Mouse (Mus musculus) small intestine, adult 2 months (tissue): ENCODE data around the gene Ssbp2. TPM values are rescaled to one million over a fixed set of nuclear protein-coding genes. Genes with fewer than 3 reads are reported as not detected.

Source experiments
- H3K27ac ChIP-seq: fragments of 200-500 bp; 2 replicates; pipeline ENCODE4 v1.5.1; 2012; ENCODE audit warnings: low read depth, low read length, control low read depth, inconsistent platforms; ENCODE audit not compliant: insufficient read depth
- H3K27me3 ChIP-seq: fragments of 200-500 bp; 2 replicates; pipeline ENCODE4 v1.6.1; 2012; ENCODE audit warnings: mild to moderate bottlenecking, moderate library complexity, low read length, inconsistent platforms; ENCODE audit not compliant: control insufficient read depth, insufficient read depth
- H3K36me3 ChIP-seq: fragments of 200-500 bp; 2 replicates; pipeline ENCODE4 v1.6.1; 2012; ENCODE audit warnings: mild to moderate bottlenecking, low read length, control low read depth, inconsistent platforms; ENCODE audit not compliant: control insufficient read depth, insufficient read depth
- H3K4me1 ChIP-seq: fragments of 200-500 bp; 2 replicates; pipeline ENCODE4 v1.6.1; 2012; ENCODE audit warnings: low read length, inconsistent platforms, mixed read lengths; ENCODE audit not compliant: control insufficient read depth, insufficient read depth, insufficient read length
- H3K4me3 ChIP-seq: fragments of 200-500 bp; 2 replicates; pipeline ENCODE4 v1.5.1; 2012; ENCODE audit warnings: low read depth, mild to moderate bottlenecking, control low read depth, inconsistent platforms, low read length, moderate library complexity
- CTCF ChIP-seq: fragments of 200-500 bp; IDR thresholded peaks from 2 replicates; pipeline ENCODE4 v1.5.1; 2012; ENCODE audit warnings: low read depth, mild to moderate bottlenecking, control low read depth, inconsistent platforms, low read length, moderate library complexity, mixed read lengths; ENCODE audit not compliant: insufficient replicate concordance, insufficient read length; ENCODE audit errors: extremely low read depth
- POLR2A ChIP-seq: fragments of 200-500 bp; IDR thresholded peaks from 2 replicates; pipeline ENCODE4 v1.6.1; 2012; ENCODE audit warnings: low read depth, mild to moderate bottlenecking, control low read depth, inconsistent platforms, low read length, moderate library complexity
- WGBS: fragments of 180-500 bp; shearing (Covaris S2); methylation state at CpG from one replicate; pipeline ENCODE4 v1.1.7; 2018; 5-methylcytosine and 5-hydroxymethylcytosine counted together
- polyA plus RNA-seq: library from polyadenylated mRNA; depleted of rRNA; stranded (reverse); fragments of >200 nt; gene quantifications from 2 replicates; pipeline ENCODE4 v1.2.3, GENCODE M21; 2012

Ssbp2 gene
- polyA plus RNA-seq, 1 experiment: 4.2 TPM

DNA sequence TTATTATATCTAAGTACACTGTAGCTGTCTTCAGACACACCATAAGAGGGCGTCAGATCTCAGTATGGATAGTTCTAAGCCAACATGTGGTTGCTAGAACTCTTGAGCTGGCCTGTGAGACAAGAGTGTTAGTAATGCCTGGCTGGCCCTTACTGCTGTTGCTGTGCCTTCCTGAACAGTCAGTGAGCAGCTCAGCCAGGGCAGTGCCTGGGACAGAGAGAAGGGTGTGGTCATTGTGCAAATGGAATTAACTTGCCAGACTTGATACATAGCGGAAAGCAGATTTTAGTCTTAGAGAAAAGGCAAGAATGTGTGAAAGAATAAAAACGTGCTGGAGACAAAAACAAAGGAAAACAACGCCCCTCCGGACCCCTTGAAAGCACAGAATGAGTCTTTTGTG, 83.5 kb downstream of the Ssbp2 start:
- H3K27me3 ChIP-seq: no peaks in the 10 kb centered on the region
- WGBS: 71% methylated on average over 5 of the region's 5 CpGs

DNA sequence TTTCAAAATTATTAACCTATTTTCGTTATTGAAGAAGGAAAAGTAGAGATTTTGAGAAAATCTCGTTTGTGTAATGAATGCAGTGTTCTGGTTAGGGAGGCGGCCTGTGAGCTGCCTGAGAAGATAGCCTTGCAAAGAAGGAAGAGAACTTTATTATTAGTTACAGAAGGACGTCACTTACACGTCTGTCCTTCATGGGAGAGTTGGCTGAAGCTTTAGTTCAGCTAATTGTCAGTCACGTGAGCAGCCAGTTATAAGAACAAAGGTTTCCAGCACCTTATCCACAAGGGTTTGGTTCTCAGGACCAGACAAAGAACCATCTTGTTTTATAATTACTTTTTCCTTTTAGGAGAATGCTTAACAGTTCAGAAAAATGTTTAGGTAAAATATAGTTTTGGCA, 104.0 kb downstream of the Ssbp2 start:
- H3K36me3 ChIP-seq: no peaks in the 10 kb centered on the region
- H3K27ac ChIP-seq: no peak overlapping the region
- no peaks in the 10 kb centered on the region for H3K4me1 ChIP-seq
- no peaks in the 10 kb centered on the region; the same call in 1 of the 2 replicates for H3K27me3 ChIP-seq
- H3K4me3 ChIP-seq: no peak overlapping the region
- 37% methylated on average over 6 of the region's 6 CpGs for WGBS
- TF ChIP-seq CTCF (no peak), POLR2A (no peak)

More for the DNA sequence above, 83.5 kb downstream of the Ssbp2 start:
- H3K36me3 ChIP-seq: no peaks in the 10 kb centered on the region
- H3K4me3 ChIP-seq: no peak overlapping the region
- no peak overlapping the region for H3K27ac ChIP-seq
- H3K4me1 ChIP-seq: no peaks in the 10 kb centered on the region
- TF ChIP-seq CTCF (no peak), POLR2A (no peak)

GRCm38 (mm10) chr13:91564755-91565154, 104.7 kb downstream of the Ssbp2 start:
- WGBS: 86% methylated on average over 6 of the region's 6 CpGs
- no peaks in the 10 kb centered on the region for H3K36me3 ChIP-seq
- no peaks in the 10 kb centered on the region for H3K4me1 ChIP-seq
- no peak overlapping the region for H3K4me3 ChIP-seq
- no peaks in the 10 kb centered on the region; the same call in 1 of the 2 replicates for H3K27me3 ChIP-seq
- no peak overlapping the region for H3K27ac ChIP-seq
- TF ChIP-seq POLR2A: no peak
- TF ChIP-seq CTCF: no peak

DNA sequence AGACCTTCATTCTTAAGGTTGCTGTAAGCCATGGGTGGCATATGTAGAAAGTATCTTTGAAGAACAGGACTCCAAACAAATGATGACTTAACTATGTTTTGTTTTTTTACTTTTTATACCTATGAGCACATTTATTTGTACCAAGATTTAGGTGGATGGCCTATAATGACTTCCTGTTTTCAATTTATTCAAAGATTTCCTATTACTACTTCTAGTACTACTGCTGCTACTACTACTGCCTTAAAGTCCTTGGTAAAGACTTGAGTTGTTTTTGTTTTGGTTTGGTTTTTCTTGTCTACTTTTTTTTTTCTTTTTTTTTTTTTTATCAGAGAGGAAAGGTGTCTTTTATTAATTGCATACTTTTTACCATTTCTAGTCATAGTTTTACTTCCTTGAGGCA, 121.4 kb downstream of the Ssbp2 start:
- H3K4me3 ChIP-seq: no peak overlapping the region
- no peak overlapping the region for H3K27ac ChIP-seq
- no peaks in the 10 kb centered on the region for H3K36me3 ChIP-seq
- H3K4me1 ChIP-seq: no peaks in the 10 kb centered on the region
- TF ChIP-seq CTCF (no peak), POLR2A (no peak)
- no peaks in the 10 kb centered on the region for H3K27me3 ChIP-seq

DNA sequence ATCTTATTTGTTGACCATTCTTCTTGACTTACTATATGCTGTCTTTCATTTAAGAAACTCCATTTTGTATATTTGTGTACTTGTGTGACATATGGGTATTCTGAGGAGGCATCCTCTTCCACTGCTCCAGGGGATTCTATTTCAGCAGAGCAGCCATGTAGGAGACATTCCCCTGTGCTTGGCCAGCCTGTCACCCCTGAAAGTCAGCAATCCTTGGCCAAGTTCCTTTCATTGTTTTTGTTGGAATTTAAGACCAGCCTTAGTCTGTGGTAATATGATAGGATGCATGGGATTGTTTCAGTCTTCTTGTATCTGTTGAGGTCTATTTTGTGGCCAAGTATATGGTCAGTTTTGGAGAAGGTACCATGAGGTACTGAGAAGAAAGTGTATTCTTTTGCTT, 122.1 kb downstream of the Ssbp2 start:
- TF ChIP-seq POLR2A (no peak), CTCF (no peak)
- Histone ChIP-seq H3K27me3 (no peaks in the 10 kb centered on the region), H3K36me3 (no peaks in the 10 kb centered on the region), H3K4me1 (no peaks in the 10 kb centered on the region), H3K27ac (no peak overlapping the region), H3K4me3 (no peak overlapping the region)

- 59% methylated on average over 5 of the region's 5 CpGs for WGBS
- TF ChIP-seq POLR2A: no peak
- peak; percentile 11; the same call in 1 of the 2 replicates for TF ChIP-seq CTCF
- Histone ChIP-seq H3K4me3 (no peak overlapping the region), H3K36me3 (no peaks in the 10 kb centered on the region), H3K4me1 (no peaks in the 10 kb centered on the region), H3K27me3 (no peaks in the 10 kb centered on the region), H3K27ac (no peak overlapping the region)
Observed at GRCm38 (mm10) chr13:91586368-91586767, 126.3 kb downstream of the Ssbp2 start.

DNA sequence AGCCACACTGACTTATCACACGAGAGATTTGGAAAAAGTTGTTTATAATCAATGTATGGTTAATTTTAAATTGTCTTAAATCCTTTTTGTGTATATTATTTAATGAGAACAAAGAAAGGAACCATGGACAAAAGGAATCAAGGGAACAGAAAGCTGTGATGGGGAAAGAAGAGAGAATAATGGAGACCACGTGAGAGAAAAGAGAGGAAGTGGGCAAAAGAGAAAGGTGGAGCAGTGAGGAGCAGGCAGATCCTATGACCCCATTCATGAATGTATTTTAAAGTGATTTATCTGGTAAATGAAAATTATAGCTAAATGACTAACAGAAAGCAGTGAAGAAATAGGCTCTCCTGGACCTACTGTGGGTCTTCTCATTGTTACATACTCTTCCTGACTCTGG, 128.4 kb downstream of the Ssbp2 start:
- Histone ChIP-seq H3K36me3 (no peaks in the 10 kb centered on the region), H3K27ac (no peak overlapping the region), H3K4me1 (no peaks in the 10 kb centered on the region), H3K27me3 (no peaks in the 10 kb centered on the region), H3K4me3 (no peak overlapping the region)
- TF ChIP-seq CTCF (no peak), POLR2A (no peak)
- 79% methylated on average over 2 of the region's 2 CpGs for WGBS

DNA sequence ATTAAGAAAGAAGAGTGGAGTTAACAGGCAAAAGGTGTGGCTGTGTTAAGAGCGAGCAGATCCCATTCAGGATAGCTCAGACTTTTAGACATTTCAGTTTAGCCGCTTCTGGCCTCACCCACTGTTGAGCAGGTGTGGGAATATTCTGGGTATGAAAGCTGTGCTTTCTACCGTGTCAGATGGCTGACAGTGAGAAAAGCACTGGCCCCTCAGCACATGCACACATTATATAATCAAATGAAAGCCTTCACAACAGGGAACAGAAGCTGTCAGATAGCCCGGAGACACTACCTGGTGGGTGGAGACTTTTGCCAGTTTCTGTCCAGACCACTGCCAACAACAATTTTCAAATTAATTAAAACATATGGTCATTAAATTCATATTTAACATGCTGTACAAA, 131.8 kb downstream of the Ssbp2 start:
- Histone ChIP-seq H3K4me3 (no peak overlapping the region), H3K36me3 (no peaks in the 10 kb centered on the region), H3K27ac (no peak overlapping the region), H3K27me3 (no peaks in the 10 kb centered on the region), H3K4me1 (no peaks in the 10 kb centered on the region)
- WGBS: 66% methylated on average over 4 of the region's 4 CpGs
- no peak for TF ChIP-seq CTCF
- TF ChIP-seq POLR2A: no peak
